Mouse (Mus musculus) A20 (cell line): Measurements from ENCODE around the gene Lrrn4.

ENCODE experiments used
- DNase-seq: peaks from one replicate; pipeline ENCODE4 v3.0.0-alpha.2; 2011; ENCODE audit warnings: low read depth, low spot score

Lrrn4 gene

GRCm38 (mm10) chr2:132880844-132881645, at the start of gene Lrrn4:
Gene Lrrn4, minus strand, starts transcription at chr2:132880891.
- no peak for DNase-seq

GRCm38 (mm10) chr2:132928999-132929398, 48.3 kb upstream of the Lrrn4 start:
- no peak for DNase-seq

- DNase-seq: no peak
Observed at GRCm38 (mm10) chr2:132927871-132928270, 47.2 kb upstream of the Lrrn4 start.

- no peak for DNase-seq
Observed at GRCm38 (mm10) chr2:132927298-132927697, 46.6 kb upstream of the Lrrn4 start.

GRCm38 (mm10) chr2:132923290-132924085, 42.8 kb upstream of the Lrrn4 start:
- no peak for DNase-seq

GRCm38 (mm10) chr2:132922076-132922873, 41.6 kb upstream of the Lrrn4 start:
- no peak for DNase-seq

GRCm38 (mm10) chr2:132914785-132915184, 34.1 kb upstream of the Lrrn4 start:
- no peak for DNase-seq

GRCm38 (mm10) chr2:132906763-132907162, 26.1 kb upstream of the Lrrn4 start:
- DNase-seq: peak; percentile 51

- DNase-seq: no peak
Observed at GRCm38 (mm10) chr2:132904961-132905360, 24.3 kb upstream of the Lrrn4 start.

- DNase-seq: peak; percentile 53
Observed at GRCm38 (mm10) chr2:132903498-132903897, 22.8 kb upstream of the Lrrn4 start.

GRCm38 (mm10) chr2:132902056-132902455, 21.4 kb upstream of the Lrrn4 start:
- no peak for DNase-seq

GRCm38 (mm10) chr2:132901636-132902035, 20.9 kb upstream of the Lrrn4 start:
- no peak for DNase-seq

- no peak for DNase-seq
Observed at GRCm38 (mm10) chr2:132900596-132900995, 19.9 kb upstream of the Lrrn4 start.

GRCm38 (mm10) chr2:132898211-132898610, 17.5 kb upstream of the Lrrn4 start:
- DNase-seq: no peak

GRCm38 (mm10) chr2:132893826-132894225, 13.1 kb upstream of the Lrrn4 start:
- no peak for DNase-seq

- no peak for DNase-seq
Observed at GRCm38 (mm10) chr2:132885312-132885711, 4.6 kb upstream of the Lrrn4 start.

- no peak for DNase-seq
Observed at GRCm38 (mm10) chr2:132884303-132884967, 3.7 kb upstream of the Lrrn4 start.

- no peak for DNase-seq
Observed at GRCm38 (mm10) chr2:132879261-132880044, 1.2 kb downstream of the Lrrn4 start.

- no peak for DNase-seq
Observed at GRCm38 (mm10) chr2:132876991-132877390, 3.7 kb downstream of the Lrrn4 start.

- DNase-seq: no peak
Observed at GRCm38 (mm10) chr2:132873657-132874326, 6.9 kb downstream of the Lrrn4 start.
